In genomic region chr7:98698590-98698989, GRCm38 (mm10) we compare ENCODE assay signal across 12 mouse cellular contexts.
"Had no signal": no experiment of that assay in that cellular context is flagged by ENCODE, and none has a peak within 500 bp of the region (broad histone marks: within the 10 kb centered on the region; RNA-seq: fewer than 3 reads in every experiment).

No protein-coding gene starts in this region.

- DNase-seq: kidney, adult 11 months; kidney, adult 8-10 months; kidney, postnatal 14 days; kidney, postnatal 4 days; liver; lung, adult 18-20 months; lung, postnatal 10 days; lung, postnatal 36 days; retina, postnatal 1 day; right cerebral cortex, postnatal 25 days; spleen, adult 18-20 months; thymus, postnatal 4 days had no signal
